Comparison of ENCODE assay signal across 12 mouse cellular contexts in genomic region chr17:34615871-34616270, GRCm38 (mm10). TPM values are rescaled to one million over a fixed set of nuclear protein-coding genes. Genes with fewer than 3 reads are reported as not detected.
A peak's percentile ranks its signal among the peaks of the same experiment; 100 is the strongest.
DNase-seq lines count a peak whose midpoint lies in the region; ATAC-seq and TF ChIP-seq lines count a peak whose summit lies in the region.
"Had no signal": no experiment of that assay in that cellular context is flagged by ENCODE, and none has a peak within 500 bp of the region (broad histone marks: within the 10 kb centered on the region; RNA-seq: fewer than 3 reads in every experiment).

Gene Egfl8 (minus strand): TSS chr17:34615971.

- TF ChIP-seq POLR2A in heart, adult 2 months (IDR thresholded peaks at IDR 0.05; ENCODE audit: insufficient read depth, low read depth, low read length), result no peak
- no peak for TF ChIP-seq POLR2A in cortical plate, adult 2 months (IDR thresholded peaks at IDR 0.05; ENCODE audit: extremely low read depth, insufficient read depth, low read length)

- intact Hi-C loops in heart, adult 2 months (cut with DNase I), result loop anchor here (5.0 kb wide), 1 partner anchor 59 kb away; no protein-coding TSS in a partner anchor
- intact Hi-C loops in heart, postnatal 14 days (cut with DNase I), result loop anchor here (2.0 kb wide), 1 partner anchor 175 kb away; no protein-coding TSS in a partner anchor

- no peak for TF ChIP-seq CTCF in heart, adult 2 months (IDR thresholded peaks at IDR 0.05)
- TF ChIP-seq CTCF in cortical plate, adult 2 months (IDR thresholded peaks at IDR 0.05; ENCODE audit: extremely low read depth, insufficient read depth, low read length), result no peak

- no peaks in the 10 kb centered on the region for H3K9me3 ChIP-seq in lung, embryonic 15.5 days
- no peaks in the 10 kb centered on the region for H3K9me3 ChIP-seq in limb, embryonic 10.5 days (replicated peaks)
- H3K9me3 ChIP-seq: liver, embryonic 13.5 days had no signal

- H3K4me3 ChIP-seq in heart, adult 2 months, result no peak within 1 kb of the TSS
- H3K4me3 ChIP-seq in lung, embryonic 15.5 days, result no peak within 1 kb of the TSS
- H3K4me3 ChIP-seq in cortical plate, adult 2 months (ENCODE audit: insufficient read depth, low read length), result no peak within 1 kb of the TSS
- no peak within 1 kb of the TSS for H3K4me3 ChIP-seq in limb, embryonic 10.5 days
- H3K4me3 ChIP-seq: liver, embryonic 13.5 days had no signal

- H3K9ac ChIP-seq in heart, adult 2 months (ENCODE audit: low read depth, low read length), result no peak within 1 kb of the TSS
- H3K9ac ChIP-seq in lung, embryonic 15.5 days, result no peak within 1 kb of the TSS
- H3K9ac ChIP-seq: liver, embryonic 13.5 days had no signal

- 76% methylated on average over 6 of the region's 6 CpGs for WGBS in heart, adult 2 months
- WGBS in lung, embryonic 15.5 days, result 70% methylated on average over 6 of the region's 6 CpGs
- WGBS in limb, embryonic 10.5 days, result 81% methylated on average over 6 of the region's 6 CpGs

- H3K36me3 ChIP-seq in heart, adult 2 months (ENCODE audit: control insufficient read depth, insufficient read depth, low read length), result no peaks in the 10 kb centered on the region
- H3K36me3 ChIP-seq in lung, embryonic 15.5 days, result peaks cover 31% of the 10 kb centered on the region
- H3K36me3 ChIP-seq in limb, embryonic 10.5 days, result peaks cover 72% of the 10 kb centered on the region

- ATAC-seq in lung, embryonic 15.5 days (ENCODE audit: borderline replicate concordance, extremely low read depth, low FRiP score, low TSS enrichment), result no peak
- ATAC-seq in erythroid progenitor cell, adult 5-6 weeks (replicated peaks; ENCODE audit: low FRiP score, poor library complexity, severe bottlenecking), result no peak

- H3K79me2 ChIP-seq in heart, adult 2 months (replicated peaks; ENCODE audit: control insufficient read depth, insufficient read depth, low read length), result no peaks in the 10 kb centered on the region

- no peaks in the 10 kb centered on the region for H3K27me3 ChIP-seq in heart, adult 2 months (ENCODE audit: control insufficient read depth, insufficient read depth, low read length)
- no peaks in the 10 kb centered on the region for H3K27me3 ChIP-seq in lung, embryonic 15.5 days
- H3K27me3 ChIP-seq in limb, embryonic 10.5 days (ENCODE audit: low read depth, poor library complexity, severe bottlenecking), result no peaks in the 10 kb centered on the region
- H3K27me3 ChIP-seq: liver, embryonic 13.5 days had no signal

- H3K27ac ChIP-seq in heart, adult 2 months, result peak within 1 kb of the TSS; percentile 26
- peak within 1 kb of the TSS; percentile 8; the same call in 1 of the 2 replicates for H3K27ac ChIP-seq in lung, embryonic 15.5 days
- 0 out of 2 replicates have a peak within 1 kb of the TSS, but pooled peaks have one; percentile 35 for H3K27ac ChIP-seq in cortical plate, adult 2 months (ENCODE audit: insufficient read depth, low read length)
- 0 out of 2 replicates have a peak within 1 kb of the TSS, but pooled peaks have one; percentile 43 for H3K27ac ChIP-seq in limb, embryonic 10.5 days
- H3K27ac ChIP-seq: liver, embryonic 13.5 days had no signal

- H3K4me2 ChIP-seq in lung, embryonic 15.5 days, result no peak within 1 kb of the TSS
- H3K4me2 ChIP-seq: liver, embryonic 13.5 days had no signal

- DNase-seq in heart, adult 2 months, result no peak
- no peak for DNase-seq in heart, postnatal 14 days
- DNase-seq in lung, postnatal 4 days, result no peak
- no peak for DNase-seq in limb, embryonic 10.5 days (ENCODE audit: low spot score)
- DNase-seq in left cerebral cortex, adult 18-20 months (ENCODE audit: low spot score in 2 of 2), result no peak
- DNase-seq: adrenal gland, adult 2 months; cerebellum, adult 11-12 months; kidney, adult 18-20 months; liver, embryonic 13.5 days had no signal

- H3K4me1 ChIP-seq in heart, adult 2 months (ENCODE audit: control insufficient read depth, insufficient read depth, low read length), result no peaks in the 10 kb centered on the region
- no peaks in the 10 kb centered on the region for H3K4me1 ChIP-seq in lung, embryonic 15.5 days
- peaks cover 3% of the 10 kb centered on the region for H3K4me1 ChIP-seq in cortical plate, adult 2 months (ENCODE audit: control insufficient read depth, insufficient read depth, low read length)
- H3K4me1 ChIP-seq in limb, embryonic 10.5 days, result no peaks in the 10 kb centered on the region

- TF ChIP-seq EP300 in heart, adult 2 months (IDR thresholded peaks at IDR 0.05; ENCODE audit: insufficient read depth, low read depth, low read length), result no peak

RNA-seq across cellular contexts. Expression of gene Egfl8, which starts in this region (rescaled TPM):
- 1 to 10 TPM; 1.2 to 1.8 TPM for total RNA-seq in heart, adult 2 months (2021)
- polyA plus RNA-seq in heart, adult 2 months (2012; rRNA removed), result 2.4 and 3.4 TPM in 2 replicates
- total RNA-seq in heart, postnatal 14 days (2021), result 1 to 10 TPM; 2.1 to 2.7 TPM
- 2.2 and 2.8 TPM in 2 replicates for polyA plus RNA-seq in lung, embryonic 15.5 days (2015; fragmentation: Nextera tagmentation; extraction: Ambion mirVana)
- 5.3 and 6.1 TPM in 2 replicates for polyA plus RNA-seq in cortical plate, adult 2 months (2012; rRNA removed)
- polyA plus RNA-seq in limb, embryonic 10.5 days (2016; fragmentation: Nextera tagmentation; extraction: Ambion mirVana), result 1.9 and 2.2 TPM in 2 replicates
- total RNA-seq in erythroid progenitor cell, adult 5-6 weeks (2015; ENCODE audit: low replicate concordance), result 3.2 TPM in 1 of 2 replicates, not detected in the other
- not detected in 2 replicates for total RNA-seq in erythroid progenitor cell, adult 5-6 weeks (2017; ENCODE audit: low replicate concordance)
- 1 to 10 TPM; 3.2 to 3.4 TPM for total RNA-seq in left cerebral cortex, adult 18-20 months (2021)
